Mouse (Mus musculus) lung, embryonic 14.5 days (tissue): ENCODE results near the gene Exosc10. TPM values are rescaled to one million over a fixed set of nuclear protein-coding genes. Genes with fewer than 3 reads are reported as not detected.

Experiments used
- ATAC-seq: fragments of 200-750 bp; cut with Nextera tagmentation; 2 replicates; pipeline ENCODE4 v1.8.0; 2017; ENCODE audit warnings: mild to moderate bottlenecking, moderate TSS enrichment, moderate library complexity; ENCODE audit not compliant: insufficient read depth
- DNase-seq: peaks from one replicate; pipeline ENCODE4 v3.0.0-alpha.2; 2015
- H3K27ac ChIP-seq: fragments of 300-500 bp; sonication (generic); 2 replicates; pipeline ENCODE4 v1.5.1; 2014; ENCODE audit warnings: low read depth, mild to moderate bottlenecking, moderate library complexity
- H3K27me3 ChIP-seq: fragments of 300-500 bp; sonication (generic); 2 replicates; pipeline ENCODE4 v1.6.1; 2014; ENCODE audit warnings: low read length, control low read depth; ENCODE audit not compliant: insufficient read depth
- H3K36me3 ChIP-seq: fragments of 300-500 bp; sonication (generic); 2 replicates; pipeline ENCODE4 v1.6.1; 2014; ENCODE audit warnings: control low read depth; ENCODE audit not compliant: insufficient read depth
- H3K4me1 ChIP-seq: fragments of 300-500 bp; sonication (generic); 2 replicates; pipeline ENCODE4 v1.6.1; 2014; ENCODE audit warnings: antibody characterized with exemption, control low read depth; ENCODE audit not compliant: insufficient read depth
- H3K4me2 ChIP-seq: fragments of 300-500 bp; sonication (generic); 2 replicates; pipeline ENCODE4 v1.6.1; 2014; ENCODE audit warnings: mild to moderate bottlenecking
- H3K4me3 ChIP-seq: fragments of 300-500 bp; sonication (generic); 2 replicates; pipeline ENCODE4 v1.5.1; 2014; ENCODE audit warnings: low read depth, low read length
- H3K9ac ChIP-seq: fragments of 300-500 bp; sonication (generic); 2 replicates; pipeline ENCODE4 v1.6.1; 2014
- H3K9me3 ChIP-seq: fragments of 300-500 bp; sonication (generic); 2 replicates; pipeline ENCODE4 v1.6.1; 2016; ENCODE audit warnings: low read depth, low read length, control low read depth
- CTCF ChIP-seq: IDR thresholded peaks from 2 replicates; pipeline ENCODE4 v1.5.1; 2016; ENCODE audit warnings: antibody characterized with exemption, low read depth
- WGBS: fragments of 180-500 bp; shearing (Covaris S2); extraction: QIAGEN DNeasy Blood & Tissue Kit; methylation state at CpG from one replicate; pipeline ENCODE4 v1.1.7; 2014; 5-methylcytosine and 5-hydroxymethylcytosine counted together
- polyA plus RNA-seq: library from polyadenylated mRNA; unstranded; fragments of >200 nt; fragmentation: Nextera tagmentation; extraction: Ambion mirVana; gene quantifications from 2 replicates; pipeline ENCODE4 v1.2.1, GENCODE M21; 2014

Exosc10 gene
- polyA plus RNA-seq, result 104 and 105 TPM in 2 replicates

- Histone ChIP-seq H3K27me3 (no peaks in the 10 kb centered on the region), H3K9me3 (no peaks in the 10 kb centered on the region), H3K4me3 (peak within 1 kb of the TSS; percentile 87), H3K9ac (peak within 1 kb of the TSS; percentile 97), H3K27ac (peak within 1 kb of the TSS; percentile 95), H3K4me1 (no peaks in the 10 kb centered on the region), H3K4me2 (peak within 1 kb of the TSS; percentile 77), H3K36me3 (peaks cover 60% of the 10 kb centered on the region)
- ATAC-seq, result peak; percentile 92
- WGBS, result under 1% methylated on average over 63 of the region's 63 CpGs
- no peak for TF ChIP-seq CTCF
- DNase-seq, result peak; percentile 96
These were observed at the start of gene Exosc10 for GRCm38 (mm10) chr4:148558297-148559000. Gene Exosc10 (plus strand): TSS chr4:148558429.

GRCm38 (mm10) chr4:148509450-148510084, 48.7 kb upstream of the Exosc10 start:
- Histone ChIP-seq H3K4me2 (no peak overlapping the region), H3K4me3 (no peak overlapping the region), H3K9ac (no peak overlapping the region), H3K36me3 (peaks cover 35% of the 10 kb centered on the region), H3K27me3 (no peaks in the 10 kb centered on the region), H3K4me1 (no peaks in the 10 kb centered on the region), H3K9me3 (no peaks in the 10 kb centered on the region), H3K27ac (no peak overlapping the region)
- no peak for TF ChIP-seq CTCF
- DNase-seq (no peak), ATAC-seq (no peak)
- WGBS, result 76% methylated on average over 8 of the region's 8 CpGs

GRCm38 (mm10) chr4:148510691-148511090, 47.5 kb upstream of the Exosc10 start:
- H3K36me3 ChIP-seq, result peaks cover 43% of the 10 kb centered on the region
- DNase-seq (no peak), ATAC-seq (no peak)
- 84% methylated on average over 4 of the region's 4 CpGs for WGBS
- no peaks in the 10 kb centered on the region for H3K27me3 ChIP-seq
- TF ChIP-seq CTCF, result no peak
- H3K27ac ChIP-seq, result no peak overlapping the region
- no peaks in the 10 kb centered on the region for H3K4me1 ChIP-seq
- H3K4me2 ChIP-seq, result no peak overlapping the region
- no peak overlapping the region for H3K9ac ChIP-seq
- H3K4me3 ChIP-seq, result no peak overlapping the region
- H3K9me3 ChIP-seq, result no peaks in the 10 kb centered on the region

GRCm38 (mm10) chr4:148511334-148511733, 46.9 kb upstream of the Exosc10 start:
- DNase-seq (no peak), ATAC-seq (no peak)
- no peak for TF ChIP-seq CTCF
- Histone ChIP-seq H3K36me3 (peaks cover 46% of the 10 kb centered on the region), H3K9me3 (no peaks in the 10 kb centered on the region), H3K4me1 (no peaks in the 10 kb centered on the region), H3K4me3 (no peak overlapping the region), H3K9ac (no peak overlapping the region), H3K27ac (no peak overlapping the region), H3K4me2 (no peak overlapping the region), H3K27me3 (no peaks in the 10 kb centered on the region)
- WGBS, result 93% methylated on average over 4 of the region's 4 CpGs

DNA sequence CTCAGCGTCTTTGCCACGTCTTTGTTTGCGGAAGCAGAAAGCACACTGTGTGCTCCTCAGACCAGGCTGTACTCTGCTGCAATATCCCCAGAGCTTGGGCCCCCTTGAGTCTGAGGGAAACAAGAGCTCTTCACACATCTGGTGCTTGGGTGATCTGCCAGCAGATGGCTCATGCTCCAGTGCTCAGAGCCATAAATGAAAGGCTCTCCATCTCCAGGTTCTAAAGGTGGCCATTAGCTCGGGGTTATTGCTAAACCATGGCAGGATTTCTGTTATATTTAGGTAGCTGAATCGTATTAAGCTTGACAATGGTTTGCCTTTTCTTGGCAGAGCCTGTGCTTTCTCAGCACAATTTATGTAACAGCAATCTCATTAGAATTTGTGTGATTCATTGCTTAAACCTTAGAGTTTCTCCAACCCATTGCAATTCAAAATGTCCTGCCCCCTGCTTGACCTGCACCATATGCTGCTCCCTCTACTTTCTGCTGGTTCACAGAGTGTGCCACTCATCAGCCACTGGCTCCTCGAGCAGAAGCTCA, 45.1 kb upstream of the Exosc10 start:
- H3K4me1 ChIP-seq, result no peaks in the 10 kb centered on the region
- no peak overlapping the region for H3K4me3 ChIP-seq
- no peak overlapping the region for H3K9ac ChIP-seq
- no peak for TF ChIP-seq CTCF
- no peaks in the 10 kb centered on the region for H3K27me3 ChIP-seq
- no peaks in the 10 kb centered on the region for H3K9me3 ChIP-seq
- WGBS, result 70% methylated on average over 6 of the region's 6 CpGs
- ATAC-seq (no peak), DNase-seq (peak; percentile 9)
- H3K36me3 ChIP-seq, result peaks cover 61% of the 10 kb centered on the region
- no peak overlapping the region for H3K4me2 ChIP-seq
- no peak overlapping the region for H3K27ac ChIP-seq

DNA sequence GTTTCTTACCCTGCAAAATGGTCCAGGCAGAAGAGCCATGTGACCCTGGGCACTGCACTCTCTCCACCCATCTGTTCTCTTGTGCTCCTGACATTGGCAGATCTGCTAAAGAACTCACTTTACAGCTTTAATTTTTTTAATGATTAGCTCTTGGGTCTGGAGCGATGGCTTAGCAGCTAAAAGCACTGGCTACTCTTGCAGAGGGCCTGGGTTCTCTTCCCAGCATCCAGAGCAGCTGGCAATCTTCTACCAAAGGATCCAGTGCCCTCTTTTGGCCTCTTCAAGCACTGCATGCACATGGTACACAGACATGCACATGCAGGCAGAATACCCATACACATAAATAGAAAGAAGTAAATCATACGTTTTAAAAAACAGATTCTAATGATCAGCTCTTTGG, 42.9 kb upstream of the Exosc10 start:
- WGBS, result 85% methylated on average over 2 of the region's 2 CpGs
- Histone ChIP-seq H3K36me3 (peaks cover 77% of the 10 kb centered on the region), H3K4me1 (no peaks in the 10 kb centered on the region), H3K27ac (no peak overlapping the region), H3K9ac (no peak overlapping the region), H3K27me3 (no peaks in the 10 kb centered on the region), H3K4me2 (no peak overlapping the region), H3K9me3 (no peaks in the 10 kb centered on the region), H3K4me3 (no peak overlapping the region)
- ATAC-seq (no peak), DNase-seq (no peak)
- peak; percentile 35; the same call in 1 of the 2 replicates for TF ChIP-seq CTCF

GRCm38 (mm10) chr4:148517809-148518208, 40.4 kb upstream of the Exosc10 start:
- Histone ChIP-seq H3K36me3 (peaks cover 69% of the 10 kb centered on the region), H3K27ac (no peak overlapping the region; the same call in 1 of the 2 replicates)
- ATAC-seq, result no peak

More at GRCm38 (mm10) chr4:148517809-148518208, 40.4 kb upstream of the Exosc10 start:
- Histone ChIP-seq H3K4me2 (no peak overlapping the region), H3K4me3 (no peak overlapping the region), H3K27me3 (no peaks in the 10 kb centered on the region), H3K9ac (no peak overlapping the region), H3K4me1 (no peaks in the 10 kb centered on the region), H3K9me3 (no peaks in the 10 kb centered on the region)
- WGBS, result 60% methylated on average over 4 of the region's 4 CpGs
- TF ChIP-seq CTCF, result no peak
- no peak for DNase-seq
